Mouse (Mus musculus): ENCODE results near the gene Rexo4. TPM values are rescaled to one million over a fixed set of nuclear protein-coding genes. Genes with fewer than 3 reads are reported as not detected.

The Rexo4 gene
- not detected in 2 replicates for polyA plus RNA-seq (2012; ENCODE audit: insufficient read depth, insufficient read length, low replicate concordance, missing spikeins)

DNA sequence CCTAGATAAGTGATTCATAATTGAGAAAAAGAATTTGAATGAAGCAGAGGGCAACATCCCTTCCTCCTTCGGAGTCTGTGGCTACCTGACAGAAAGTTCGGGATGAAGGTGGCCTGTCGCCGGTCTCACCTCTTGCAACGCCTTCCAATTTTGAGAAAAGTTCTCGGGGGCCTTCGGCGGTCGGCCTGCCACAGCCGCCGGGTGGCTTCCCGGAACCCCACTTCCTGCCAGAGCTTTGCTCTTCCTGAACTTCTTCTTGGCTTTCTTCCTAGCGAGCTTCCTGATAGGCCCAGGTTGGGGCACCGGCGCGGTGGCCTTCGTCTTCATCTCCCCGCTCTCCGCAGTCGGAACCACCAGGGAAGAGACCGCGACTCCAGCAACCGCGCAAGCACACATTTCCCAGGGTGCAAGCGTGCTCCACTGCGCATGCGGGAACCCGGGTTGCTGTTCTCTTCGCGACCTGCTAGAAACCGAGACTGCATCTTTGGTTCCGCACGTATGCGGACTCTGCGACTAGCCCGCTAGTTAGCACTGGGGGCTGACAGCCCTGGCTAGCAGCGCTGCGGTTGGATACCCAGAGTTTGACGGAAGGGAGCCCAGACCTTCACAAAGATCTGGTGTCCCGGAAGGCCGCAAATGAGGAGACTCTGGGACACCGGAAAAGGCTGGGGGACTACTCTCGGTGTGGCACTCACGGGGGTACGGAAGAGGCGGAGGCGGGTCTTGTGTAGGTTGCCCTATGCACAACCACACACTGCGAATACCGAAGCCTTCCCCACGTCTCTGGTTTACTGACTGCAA is at the start of gene Rexo4:
TSS of gene Rexo4 (minus strand) at position 464 of the 801 bp plus-strand sequence.
- TF ChIP-seq POLR2A (IDR thresholded peaks at IDR 0.05; ENCODE audit: insufficient read depth, low read depth, low read length) = peak; percentile 50
- TF ChIP-seq CTCF (IDR thresholded peaks at IDR 0.05; ENCODE audit: insufficient read depth, low read depth, low read length) = no peak
- under 1% methylated on average over 50 of the region's 50 CpGs for WGBS
- Histone ChIP-seq H3K27ac (ENCODE audit: insufficient read depth, low read depth, low read length) (peak within 1 kb of the TSS; percentile 87), H3K4me3 (ENCODE audit: insufficient read depth, low read depth, low read length) (peak within 1 kb of the TSS; percentile 83), H3K4me1 (ENCODE audit: control insufficient read depth, insufficient read depth, low read length) (peaks cover 10% of the 10 kb centered on the region; the same call in 1 of the 2 replicates)

DNA sequence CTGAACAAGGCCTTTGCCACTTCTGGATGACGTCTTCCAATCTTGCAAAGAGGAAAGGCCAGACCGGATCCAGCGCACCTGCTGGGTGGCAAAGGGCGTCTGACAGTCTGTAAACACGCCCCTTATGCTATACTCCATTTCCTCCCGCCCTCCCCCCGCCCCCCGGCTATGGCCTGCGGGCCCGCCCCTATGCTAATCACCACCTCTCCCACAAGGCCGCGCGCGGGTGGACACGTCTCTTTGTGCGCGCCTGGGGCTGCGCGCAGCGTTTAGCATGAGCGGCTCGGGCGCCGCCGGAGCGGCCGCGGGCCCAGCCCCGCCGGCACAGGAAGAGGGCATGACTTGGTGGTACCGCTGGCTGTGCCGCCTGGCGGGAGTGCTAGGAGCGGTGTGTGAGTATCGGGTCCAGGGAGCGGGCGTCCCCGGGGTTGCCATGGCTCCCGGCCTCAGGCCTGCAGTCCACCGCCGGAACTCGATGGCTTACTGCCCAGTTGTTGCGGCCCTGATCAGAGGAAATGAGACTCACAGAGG is 45.6 kb upstream of the Rexo4 start, which contains the start of gene Cacfd1:
TSS of gene Cacfd1 (plus strand) at position 213 of the 531 bp plus-strand sequence.
- Histone ChIP-seq H3K4me1 (ENCODE audit: control insufficient read depth, insufficient read depth, low read length) (peaks cover 10% of the 10 kb centered on the region), H3K4me3 (ENCODE audit: insufficient read depth, low read depth, low read length) (peak within 1 kb of the TSS; percentile 74), H3K27ac (ENCODE audit: insufficient read depth, low read depth, low read length) (peak within 1 kb of the TSS; percentile 69)
- under 1% methylated on average over 43 of the region's 43 CpGs for WGBS
- peak; percentile 87 for TF ChIP-seq POLR2A (IDR thresholded peaks at IDR 0.05; ENCODE audit: insufficient read depth, low read depth, low read length)
- TF ChIP-seq CTCF (IDR thresholded peaks at IDR 0.05; ENCODE audit: insufficient read depth, low read depth, low read length) = no peak

DNA sequence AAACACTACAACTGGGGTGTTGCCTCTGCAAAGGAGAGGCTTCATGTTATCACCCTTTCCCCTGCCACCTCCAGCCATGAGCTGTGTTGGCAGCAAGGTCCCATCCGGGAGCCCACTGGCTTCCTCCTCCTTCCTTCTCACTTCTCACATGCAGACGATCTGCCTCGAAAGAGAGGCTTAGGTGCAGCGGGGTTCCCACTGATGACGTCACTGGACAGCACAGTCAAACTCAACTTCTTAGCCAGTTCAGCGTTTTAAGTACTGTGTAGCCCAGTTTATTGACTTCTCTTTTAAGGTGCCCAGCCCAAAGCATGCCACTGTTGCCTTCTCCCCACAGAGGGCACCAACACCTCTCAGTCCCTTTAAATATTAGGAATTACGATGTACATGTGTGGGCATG is 43.5 kb upstream of the Rexo4 start:
- 69% methylated on average over 7 of the region's 7 CpGs for WGBS

DNA sequence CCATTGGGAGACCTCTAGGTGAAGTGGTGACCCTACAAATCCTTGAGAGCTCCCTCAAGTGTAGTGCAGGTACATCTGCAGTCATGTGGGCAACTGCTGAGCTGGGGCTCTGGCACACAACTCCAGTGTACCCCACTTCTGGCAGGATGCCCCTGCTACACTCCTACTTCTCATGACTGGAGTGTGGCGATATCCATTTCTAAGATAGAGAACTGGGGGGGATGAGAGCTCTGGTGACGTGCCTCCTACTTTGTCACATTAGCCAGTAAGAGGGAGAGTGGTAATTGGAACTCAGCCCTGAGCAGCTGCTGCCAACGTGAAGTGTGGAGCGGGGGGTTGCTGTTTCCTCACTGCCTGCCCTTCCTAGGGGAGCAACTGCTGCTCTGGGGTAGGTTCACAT is 42.1 kb upstream of the Rexo4 start:
- WGBS = 45% methylated on average over 4 of the region's 4 CpGs
- no peak for TF ChIP-seq CTCF (IDR thresholded peaks at IDR 0.05; ENCODE audit: insufficient read depth, low read depth, low read length)
- no peak for TF ChIP-seq POLR2A (IDR thresholded peaks at IDR 0.05; ENCODE audit: insufficient read depth, low read depth, low read length)

More for the DNA sequence above, 43.5 kb upstream of the Rexo4 start:
- Histone ChIP-seq H3K27ac (ENCODE audit: insufficient read depth, low read depth, low read length) (no peak overlapping the region), H3K4me3 (ENCODE audit: insufficient read depth, low read depth, low read length) (no peak overlapping the region), H3K4me1 (ENCODE audit: control insufficient read depth, insufficient read depth, low read length) (peaks cover 10% of the 10 kb centered on the region)
- TF ChIP-seq POLR2A (IDR thresholded peaks at IDR 0.05; ENCODE audit: insufficient read depth, low read depth, low read length) (no peak), CTCF (IDR thresholded peaks at IDR 0.05; ENCODE audit: insufficient read depth, low read depth, low read length) (no peak)

DNA sequence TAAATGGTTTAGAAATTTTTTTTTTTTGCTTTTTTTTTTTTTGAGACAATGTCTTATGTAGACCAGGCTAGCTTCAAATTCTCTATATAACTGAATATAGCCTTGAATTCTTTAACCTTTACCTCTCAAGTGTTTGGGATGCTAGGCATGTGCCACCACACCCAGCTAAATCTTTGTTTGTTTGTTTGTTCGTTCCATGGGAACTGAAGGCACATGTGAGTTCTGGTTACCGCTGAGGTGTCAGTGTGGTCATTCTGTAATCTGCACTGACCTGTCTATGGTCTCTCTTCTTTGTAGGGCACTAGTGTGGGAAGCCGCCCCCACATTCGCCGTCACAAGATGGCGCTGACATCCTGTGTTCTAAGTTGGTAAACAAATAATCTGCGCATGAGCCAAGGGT is 33.8 kb upstream of the Rexo4 start:
- TF ChIP-seq CTCF (IDR thresholded peaks at IDR 0.05; ENCODE audit: insufficient read depth, low read depth, low read length) = no peak
- TF ChIP-seq POLR2A (IDR thresholded peaks at IDR 0.05; ENCODE audit: insufficient read depth, low read depth, low read length) = no peak
- no peak overlapping the region for H3K4me3 ChIP-seq (ENCODE audit: insufficient read depth, low read depth, low read length)
- no peak overlapping the region for H3K27ac ChIP-seq (ENCODE audit: insufficient read depth, low read depth, low read length)
- no peaks in the 10 kb centered on the region for H3K4me1 ChIP-seq (ENCODE audit: control insufficient read depth, insufficient read depth, low read length)
- 95% methylated on average over 7 of the region's 7 CpGs for WGBS

More for the DNA sequence above, 42.1 kb upstream of the Rexo4 start:
- Histone ChIP-seq H3K4me1 (ENCODE audit: control insufficient read depth, insufficient read depth, low read length) (peaks cover 3% of the 10 kb centered on the region), H3K4me3 (ENCODE audit: insufficient read depth, low read depth, low read length) (no peak overlapping the region), H3K27ac (ENCODE audit: insufficient read depth, low read depth, low read length) (no peak overlapping the region)

DNA sequence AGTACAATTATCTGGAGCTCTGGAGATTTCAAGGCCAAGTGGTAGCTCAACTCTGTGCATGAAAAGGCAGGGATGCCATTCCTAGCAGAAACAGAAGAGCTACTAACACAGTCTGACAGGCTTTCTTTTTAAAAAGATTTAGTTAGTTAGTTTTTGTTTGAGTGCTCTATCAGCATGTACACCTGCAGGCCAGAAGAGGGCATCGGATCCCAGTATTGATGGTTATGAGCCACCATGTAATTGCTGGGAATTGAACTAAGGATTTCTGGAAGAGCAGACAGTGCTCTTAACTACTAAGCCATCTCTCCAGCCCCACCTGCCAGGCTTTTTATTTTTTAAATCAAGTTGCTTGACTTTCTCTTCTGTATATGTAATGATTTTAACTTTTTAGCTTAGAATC is 33.3 kb upstream of the Rexo4 start:
- 80% methylated on average over 1 of the region's 1 CpGs for WGBS

DNA sequence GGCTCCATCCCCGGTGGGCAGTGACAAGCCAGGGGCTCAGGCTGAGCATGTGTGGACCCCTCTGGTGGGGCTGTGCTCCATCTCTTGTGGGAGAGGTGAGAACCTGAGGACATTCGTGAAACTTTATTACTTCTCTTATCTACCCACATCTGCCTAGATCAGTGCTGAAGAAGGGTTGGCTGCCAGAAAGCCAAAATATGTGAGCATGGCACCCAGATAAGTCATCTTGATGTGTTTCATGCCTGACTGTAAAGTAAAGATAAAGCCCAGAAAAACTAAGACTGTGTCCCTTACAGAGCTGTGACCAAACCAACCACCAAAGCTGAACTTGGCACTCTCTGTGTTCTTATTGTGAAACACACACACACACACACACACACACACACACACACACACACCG is 29.8 kb upstream of the Rexo4 start:
- no peak overlapping the region for H3K27ac ChIP-seq (ENCODE audit: insufficient read depth, low read depth, low read length)
- TF ChIP-seq CTCF (IDR thresholded peaks at IDR 0.05; ENCODE audit: insufficient read depth, low read depth, low read length) = no peak
- no peak for TF ChIP-seq POLR2A (IDR thresholded peaks at IDR 0.05; ENCODE audit: insufficient read depth, low read depth, low read length)
- WGBS = 84% methylated on average over 3 of the region's 3 CpGs
- no peak overlapping the region for H3K4me3 ChIP-seq (ENCODE audit: insufficient read depth, low read depth, low read length)
- H3K4me1 ChIP-seq (ENCODE audit: control insufficient read depth, insufficient read depth, low read length) = no peaks in the 10 kb centered on the region

More for the DNA sequence above, 33.3 kb upstream of the Rexo4 start:
- TF ChIP-seq POLR2A (IDR thresholded peaks at IDR 0.05; ENCODE audit: insufficient read depth, low read depth, low read length) (no peak), CTCF (IDR thresholded peaks at IDR 0.05; ENCODE audit: insufficient read depth, low read depth, low read length) (no peak)
- Histone ChIP-seq H3K27ac (ENCODE audit: insufficient read depth, low read depth, low read length) (no peak overlapping the region), H3K4me1 (ENCODE audit: control insufficient read depth, insufficient read depth, low read length) (no peaks in the 10 kb centered on the region), H3K4me3 (ENCODE audit: insufficient read depth, low read depth, low read length) (no peak overlapping the region)

DNA sequence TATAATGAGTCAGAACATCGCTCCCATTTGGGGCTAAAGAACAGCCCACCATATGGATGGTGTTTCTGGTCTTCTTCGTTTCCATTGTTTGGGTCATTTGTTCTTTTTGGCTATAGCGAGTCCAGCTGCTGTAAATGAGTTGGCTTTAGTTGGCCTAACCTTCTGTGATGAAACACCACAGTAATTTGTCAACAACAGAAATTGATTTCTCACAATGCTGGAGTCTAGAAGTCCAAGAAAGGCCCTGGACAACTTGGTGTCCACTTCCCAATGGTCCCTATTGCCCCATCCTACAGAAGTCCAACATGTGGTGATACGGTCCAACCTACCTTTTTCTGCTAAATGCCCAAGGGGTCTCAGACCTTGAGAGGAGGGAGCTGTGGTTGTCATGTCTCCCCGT is 20.5 kb upstream of the Rexo4 start:
- Histone ChIP-seq H3K4me1 (ENCODE audit: control insufficient read depth, insufficient read depth, low read length) (no peaks in the 10 kb centered on the region), H3K4me3 (ENCODE audit: insufficient read depth, low read depth, low read length) (no peak overlapping the region), H3K27ac (ENCODE audit: insufficient read depth, low read depth, low read length) (no peak overlapping the region)
- 85% methylated on average over 5 of the region's 5 CpGs for WGBS
- TF ChIP-seq CTCF (IDR thresholded peaks at IDR 0.05; ENCODE audit: insufficient read depth, low read depth, low read length) (no peak), POLR2A (IDR thresholded peaks at IDR 0.05; ENCODE audit: insufficient read depth, low read depth, low read length) (no peak)

DNA sequence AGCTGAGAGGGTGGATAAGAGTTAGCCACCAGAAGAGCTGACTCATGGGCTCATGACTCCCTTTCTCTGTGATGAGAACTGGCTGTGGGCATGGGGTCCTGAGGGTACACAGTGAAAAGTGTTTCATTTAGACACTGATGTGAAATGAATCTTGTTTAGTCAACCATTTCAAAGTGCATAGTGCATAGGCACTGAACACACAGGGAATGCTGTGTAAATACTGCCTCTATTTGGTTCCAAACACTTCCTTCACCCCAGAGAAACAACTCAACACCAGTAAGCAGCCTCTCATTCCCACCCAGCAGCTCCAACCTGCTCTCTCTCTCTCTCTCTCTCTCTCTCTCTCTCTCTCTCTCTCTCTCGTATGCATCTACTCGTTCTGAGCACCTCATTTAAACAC is 20.0 kb upstream of the Rexo4 start:
- TF ChIP-seq POLR2A (IDR thresholded peaks at IDR 0.05; ENCODE audit: insufficient read depth, low read depth, low read length) = no peak
- TF ChIP-seq CTCF (IDR thresholded peaks at IDR 0.05; ENCODE audit: insufficient read depth, low read depth, low read length) = no peak
- WGBS = 67% methylated on average over 2 of the region's 2 CpGs
- no peaks in the 10 kb centered on the region for H3K4me1 ChIP-seq (ENCODE audit: control insufficient read depth, insufficient read depth, low read length)
- H3K27ac ChIP-seq (ENCODE audit: insufficient read depth, low read depth, low read length) = no peak overlapping the region
- no peak overlapping the region for H3K4me3 ChIP-seq (ENCODE audit: insufficient read depth, low read depth, low read length)
